Comparison of ENCODE assay signal across 9 mouse cellular contexts in genomic region chr2:157425643-157425988, GRCm38 (mm10). TPM values are rescaled to one million over a fixed set of nuclear protein-coding genes. Genes with fewer than 3 reads are reported as not detected.
A peak's percentile ranks its signal among the peaks of the same experiment; 100 is the strongest.
DNase-seq lines count a peak whose midpoint lies in the region; ATAC-seq and TF ChIP-seq lines count a peak whose summit lies in the region.
"Had no signal": no experiment of that assay in that cellular context is flagged by ENCODE, and none has a peak within 500 bp of the region (broad histone marks: within the 10 kb centered on the region; RNA-seq: fewer than 3 reads in every experiment).

No protein-coding gene starts in this region.

- DNase-seq in layer of hippocampus, adult 2 months (ENCODE audit: low spot score in 2 of 2), result no peak
- DNase-seq in layer of hippocampus, adult 9-11 months, result no peak
- DNase-seq in embryonic facial prominence, embryonic 14.5 days (ENCODE audit: low spot score), result no peak
- DNase-seq in induced T-regulatory cell, adult 2 months (ENCODE audit: low read depth), result peak; percentile 18
- DNase-seq in B cell, adult 2 months, result no peak
- DNase-seq in cerebellum, adult 11 months, result no peak
- DNase-seq: thymus, adult 18-20 months had no signal

- peak overlapping the region; percentile 98 for H3K27ac ChIP-seq in layer of hippocampus, adult 2 months
- peak overlapping the region; percentile 94; the same call in 1 of the 2 replicates for H3K27ac ChIP-seq in embryonic facial prominence, embryonic 14.5 days (replicated peaks; ENCODE audit: low read depth, low read length)
- no peak overlapping the region for H3K27ac ChIP-seq in neural tube, embryonic 12.5 days

- peaks cover 23% of the 10 kb centered on the region for H3K4me1 ChIP-seq in embryonic facial prominence, embryonic 14.5 days (ENCODE audit: control insufficient read depth, insufficient read depth, low read length)
- peaks cover 50% of the 10 kb centered on the region for H3K4me1 ChIP-seq in neural tube, embryonic 12.5 days

- WGBS in embryonic facial prominence, embryonic 14.5 days, result 73% methylated on average over 6 of the region's 6 CpGs
- WGBS in neural tube, embryonic 12.5 days, result 67% methylated on average over 6 of the region's 6 CpGs

- H3K9me3 ChIP-seq in embryonic facial prominence, embryonic 14.5 days (ENCODE audit: control insufficient read depth, low read length), result no peaks in the 10 kb centered on the region
- no peaks in the 10 kb centered on the region for H3K9me3 ChIP-seq in neural tube, embryonic 12.5 days

- peak overlapping the region; percentile 97; the same call in 1 of the 2 replicates for H3K9ac ChIP-seq in embryonic facial prominence, embryonic 14.5 days (ENCODE audit: low read depth, low read length)
- no peak overlapping the region for H3K9ac ChIP-seq in neural tube, embryonic 12.5 days

- ATAC-seq in embryonic facial prominence, embryonic 14.5 days (ENCODE audit: low read depth), result no peak
- ATAC-seq in neural tube, embryonic 12.5 days (ENCODE audit: low FRiP score, low read depth), result no peak
- no peak for ATAC-seq in megakaryocyte progenitor cell, adult 5-6 weeks (replicated peaks; ENCODE audit: poor library complexity)

- no peak for TF ChIP-seq CTCF in layer of hippocampus, adult 2 months (conservative IDR thresholded peaks at IDR 0.05)

- H3K4me2 ChIP-seq in embryonic facial prominence, embryonic 14.5 days (ENCODE audit: low read depth, low read length), result peak overlapping the region; percentile 89
- H3K4me2 ChIP-seq in neural tube, embryonic 12.5 days (replicated peaks), result peak overlapping the region; percentile 90

- peaks cover 16% of the 10 kb centered on the region; the same call in 1 of the 2 replicates for H3K36me3 ChIP-seq in embryonic facial prominence, embryonic 14.5 days (ENCODE audit: control insufficient read depth, insufficient read depth, low read length)
- H3K36me3 ChIP-seq in neural tube, embryonic 12.5 days, result peaks cover 19% of the 10 kb centered on the region

- H3K27me3 ChIP-seq in embryonic facial prominence, embryonic 14.5 days (replicated peaks; ENCODE audit: control insufficient read depth, insufficient read depth, low read length), result no peaks in the 10 kb centered on the region
- H3K27me3 ChIP-seq in neural tube, embryonic 12.5 days (replicated peaks), result no peaks in the 10 kb centered on the region

- H3K4me3 ChIP-seq in layer of hippocampus, adult 2 months, result peak overlapping the region; percentile 80
- H3K4me3 ChIP-seq in embryonic facial prominence, embryonic 14.5 days (ENCODE audit: low read depth, low read length), result peak overlapping the region; percentile 89; the same call in 1 of the 2 replicates
- H3K4me3 ChIP-seq in neural tube, embryonic 12.5 days, result peak overlapping the region; percentile 88; the same call in 1 of the 2 replicates

RNA-seq across cellular contexts. Expression of gene Src, which starts 7.4 kb away (rescaled TPM):
- 100 to 1,000 TPM; 150 to 156 TPM for total RNA-seq in layer of hippocampus, adult 2 months (2021)
- polyA plus RNA-seq in embryonic facial prominence, embryonic 14.5 days (2014; fragmentation: Nextera tagmentation; extraction: Ambion mirVana), result 12.6 and 16.2 TPM in 2 replicates
- 34.2 and 38.1 TPM in 2 replicates for polyA plus RNA-seq in neural tube, embryonic 12.5 days (2016; fragmentation: Nextera tagmentation; extraction: Ambion mirVana)
- total RNA-seq in megakaryocyte progenitor cell, adult 5-6 weeks (2015), result 0.27 TPM in 1 of 2 replicates, not detected in the other
- 0.07 TPM in 1 of 2 replicates, not detected in the other for total RNA-seq in megakaryocyte progenitor cell, adult 5-6 weeks (2017)

RNA-seq across cellular contexts. Expression of gene Manbal, which starts 58.2 kb away (rescaled TPM):
- total RNA-seq in layer of hippocampus, adult 2 months (2021), result 10 to 100 TPM; 52.0 to 55.7 TPM
- polyA plus RNA-seq in embryonic facial prominence, embryonic 14.5 days (2014; fragmentation: Nextera tagmentation; extraction: Ambion mirVana), result 39.7 and 43.3 TPM in 2 replicates
- 76.8 and 79.0 TPM in 2 replicates for polyA plus RNA-seq in neural tube, embryonic 12.5 days (2016; fragmentation: Nextera tagmentation; extraction: Ambion mirVana)
- total RNA-seq in megakaryocyte progenitor cell, adult 5-6 weeks (2015), result 14.2 and 17.9 TPM in 2 replicates
- 6.2 and 7.5 TPM in 2 replicates for total RNA-seq in megakaryocyte progenitor cell, adult 5-6 weeks (2017)

Comparison
In these comparisons a context has a peak if more than half of its experiments do, and no peak if none do; other contexts are left out.
1. RNA of gene Src, which starts 7.4 kb away (total RNA-seq): 150 to 156 TPM in layer of hippocampus, adult 2 months; 0.07 to 0.27 TPM in megakaryocyte progenitor cell, adult 5-6 weeks; every median in the first group is over 100 times any median in the second.
2. Peak in every context shown above with its lines, with median percentiles within 50 percentile points of each other: H3K4me3 ChIP-seq.